Mouse (Mus musculus): ENCODE measurements around the gene Olfr212. TPM values are rescaled to one million over a fixed set of nuclear protein-coding genes. Genes with fewer than 3 reads are reported as not detected.
"Not testable (repeated sequence)": the region's sequence is repeated elsewhere in the genome, so short reads cannot be mapped to it uniquely, and the experiment has no call there.

Olfr212 gene
- polyA plus RNA-seq, 1 experiment from 2014 or later = not detected

DNA sequence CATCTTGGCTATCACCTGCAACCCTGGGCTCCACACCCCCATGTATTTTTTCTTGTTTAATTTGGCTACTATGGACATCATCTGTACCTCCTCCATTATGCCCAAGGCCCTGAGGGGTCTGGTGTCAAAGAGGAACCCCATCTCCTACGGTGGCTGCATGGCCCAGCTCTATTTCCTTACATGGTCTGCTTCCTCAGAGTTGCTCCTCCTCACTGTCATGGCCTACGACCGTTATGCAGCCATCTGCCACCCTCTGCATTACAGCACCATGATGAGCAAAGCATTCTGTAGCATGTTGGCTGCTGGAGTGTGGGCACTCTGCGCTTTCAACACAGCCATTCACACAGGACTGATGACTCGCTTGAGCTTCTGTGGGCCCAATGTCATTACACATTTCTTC is 12.6 kb upstream of the Olfr212 start:
- H3K4me2 ChIP-seq (ENCODE audit: low read length) = no peak overlapping the region
- no peak overlapping the region for H3K27ac ChIP-seq (replicated peaks; ENCODE audit: low read depth, low read length)
- H3K27me3 ChIP-seq (ENCODE audit: control insufficient read depth, insufficient read depth, low read length) = no peaks in the 10 kb centered on the region
- H3K4me3 ChIP-seq (replicated peaks; ENCODE audit: low read depth, low read length) = no peak overlapping the region
- ATAC-seq (ENCODE audit: low FRiP score, low TSS enrichment) (no peak), DNase-seq (no peak)
- no peaks in the 10 kb centered on the region for H3K4me1 ChIP-seq (ENCODE audit: control insufficient read depth, insufficient read depth, low read length)
- H3K36me3 ChIP-seq (ENCODE audit: control insufficient read depth, insufficient read depth, low read length) = no peaks in the 10 kb centered on the region
- no peak overlapping the region for H3K9ac ChIP-seq (replicated peaks; ENCODE audit: low read length)
- H3K9me3 ChIP-seq (ENCODE audit: control insufficient read depth, low read length) = no peaks in the 10 kb centered on the region
- WGBS = 86% methylated on average over 5 of the region's 5 CpGs

DNA sequence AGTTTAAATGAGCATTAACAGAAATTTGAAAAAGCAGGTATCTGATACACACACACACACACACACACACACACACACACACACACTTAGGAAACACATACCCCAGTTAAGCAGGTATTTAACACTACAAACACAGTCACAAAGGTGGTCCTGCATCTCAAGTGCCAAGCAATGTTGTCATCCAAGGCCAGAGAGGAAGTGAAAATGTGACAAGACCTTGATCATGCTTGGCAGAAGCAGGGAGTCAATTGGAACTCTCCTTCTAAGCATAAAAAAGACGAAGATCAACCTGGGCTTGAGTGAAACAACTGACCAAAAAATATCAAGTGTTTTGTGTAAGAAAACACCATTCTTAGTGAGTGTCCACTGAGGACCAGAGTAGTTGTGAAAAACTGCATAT is 10.4 kb upstream of the Olfr212 start:
- H3K27ac ChIP-seq (replicated peaks; ENCODE audit: low read depth, low read length) = no peak overlapping the region
- no peak for DNase-seq
- ATAC-seq (ENCODE audit: low FRiP score, low TSS enrichment) = no peak
- H3K9ac ChIP-seq (replicated peaks; ENCODE audit: low read length) = no peak overlapping the region
- no peaks in the 10 kb centered on the region for H3K27me3 ChIP-seq (ENCODE audit: control insufficient read depth, insufficient read depth, low read length)
- H3K4me1 ChIP-seq (ENCODE audit: control insufficient read depth, insufficient read depth, low read length) = no peaks in the 10 kb centered on the region
- no peak overlapping the region for H3K4me2 ChIP-seq (ENCODE audit: low read length)
- H3K4me3 ChIP-seq (replicated peaks; ENCODE audit: low read depth, low read length) = no peak overlapping the region
- 86% methylated on average over 1 of the region's 1 CpGs for WGBS
- no peaks in the 10 kb centered on the region for H3K9me3 ChIP-seq (ENCODE audit: control insufficient read depth, low read length)
- no peaks in the 10 kb centered on the region for H3K36me3 ChIP-seq (ENCODE audit: control insufficient read depth, insufficient read depth, low read length)

GRCm38 (mm10) chr6:116514832-116515231 is 8.5 kb downstream of the Olfr212 start:
- no peak overlapping the region for H3K4me3 ChIP-seq (replicated peaks; ENCODE audit: low read depth, low read length)
- H3K9ac ChIP-seq (replicated peaks; ENCODE audit: low read length) = no peak overlapping the region
- no peaks in the 10 kb centered on the region for H3K4me1 ChIP-seq (ENCODE audit: control insufficient read depth, insufficient read depth, low read length)
- no peaks in the 10 kb centered on the region for H3K36me3 ChIP-seq (ENCODE audit: control insufficient read depth, insufficient read depth, low read length)
- DNase-seq = no peak
- no peaks in the 10 kb centered on the region for H3K9me3 ChIP-seq (ENCODE audit: control insufficient read depth, low read length)
- H3K27ac ChIP-seq (replicated peaks; ENCODE audit: low read depth, low read length) = no peak overlapping the region
- H3K4me2 ChIP-seq (ENCODE audit: low read length) = no peak overlapping the region
- no peaks in the 10 kb centered on the region for H3K27me3 ChIP-seq (ENCODE audit: control insufficient read depth, insufficient read depth, low read length)
- ATAC-seq (ENCODE audit: low FRiP score, low TSS enrichment) = no peak

- DNase-seq = no peak
- Histone ChIP-seq H3K9ac (replicated peaks; ENCODE audit: low read length) (no peak within 1 kb of the TSS), H3K27me3 (ENCODE audit: control insufficient read depth, insufficient read depth, low read length) (no peaks in the 10 kb centered on the region), H3K4me3 (replicated peaks; ENCODE audit: low read depth, low read length) (no peak within 1 kb of the TSS), H3K4me2 (ENCODE audit: low read length) (no peak within 1 kb of the TSS), H3K9me3 (ENCODE audit: control insufficient read depth, low read length) (no peaks in the 10 kb centered on the region), H3K36me3 (ENCODE audit: control insufficient read depth, insufficient read depth, low read length) (no peaks in the 10 kb centered on the region), H3K4me1 (ENCODE audit: control insufficient read depth, insufficient read depth, low read length) (no peaks in the 10 kb centered on the region), H3K27ac (replicated peaks; ENCODE audit: low read depth, low read length) (no peak within 1 kb of the TSS)
- WGBS = 87% methylated on average over 1 of the region's 1 CpGs
- ATAC-seq (ENCODE audit: low FRiP score, low TSS enrichment) = no peak
Observed at GRCm38 (mm10) chr6:116538156-116538555, 31.8 kb downstream of the Olfr212 start, which contains the start of gene Olfr213. Olfr213 (plus strand) TSS chr6:116538456.

- H3K36me3 ChIP-seq (ENCODE audit: control insufficient read depth, insufficient read depth, low read length) = no peaks in the 10 kb centered on the region
- no peaks in the 10 kb centered on the region for H3K4me1 ChIP-seq (ENCODE audit: control insufficient read depth, insufficient read depth, low read length)
- H3K9ac ChIP-seq (replicated peaks; ENCODE audit: low read length) = no peak overlapping the region
- no peak overlapping the region for H3K4me2 ChIP-seq (ENCODE audit: low read length)
- H3K9me3 ChIP-seq (ENCODE audit: control insufficient read depth, low read length) = no peaks in the 10 kb centered on the region
- WGBS = 90% methylated on average over 2 of the region's 2 CpGs
- ATAC-seq (ENCODE audit: low FRiP score, low TSS enrichment) = no peak
- no peak overlapping the region for H3K27ac ChIP-seq (replicated peaks; ENCODE audit: low read depth, low read length)
- H3K27me3 ChIP-seq (ENCODE audit: control insufficient read depth, insufficient read depth, low read length) = no peaks in the 10 kb centered on the region
- DNase-seq = no peak
- no peak overlapping the region for H3K4me3 ChIP-seq (replicated peaks; ENCODE audit: low read depth, low read length)
Observed at GRCm38 (mm10) chr6:116542500-116542899, 36.2 kb downstream of the Olfr212 start.

- H3K9me3 ChIP-seq (ENCODE audit: control insufficient read depth, low read length); ATAC-seq (ENCODE audit: low FRiP score, low TSS enrichment); H3K9ac ChIP-seq (replicated peaks; ENCODE audit: low read length); H3K27me3 ChIP-seq (ENCODE audit: control insufficient read depth, insufficient read depth, low read length); H3K4me2 ChIP-seq (ENCODE audit: low read length); H3K4me3 ChIP-seq (replicated peaks; ENCODE audit: low read depth, low read length); H3K27ac ChIP-seq (replicated peaks; ENCODE audit: low read depth, low read length); H3K4me1 ChIP-seq (ENCODE audit: control insufficient read depth, insufficient read depth, low read length); H3K36me3 ChIP-seq (ENCODE audit: control insufficient read depth, insufficient read depth, low read length); DNase-seq: not testable (repeated sequence)
- WGBS = 95% methylated on average over 11 of the region's 11 CpGs
Observed at GRCm38 (mm10) chr6:116550841-116551240, 44.5 kb downstream of the Olfr212 start, which contains the start of gene Gm5580. Gm5580 (plus strand) TSS chr6:116551141.

DNA sequence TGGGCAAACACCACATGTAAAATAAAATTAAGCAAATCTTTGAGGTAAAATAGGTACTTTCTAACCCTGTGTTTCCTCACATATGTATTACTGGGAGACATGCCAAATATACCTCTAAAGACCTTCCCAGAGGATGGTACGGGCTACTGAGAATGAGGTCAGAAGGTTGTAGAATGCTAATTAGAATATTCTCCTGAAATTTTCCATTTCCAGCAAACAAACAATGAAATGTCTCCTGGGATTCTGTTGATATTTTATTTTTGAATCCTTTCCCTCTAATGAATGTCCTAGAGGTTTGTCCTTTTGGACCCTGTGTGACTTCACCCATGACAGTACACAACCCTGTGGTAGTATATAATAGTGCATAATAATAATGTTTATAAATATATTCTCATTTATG is 47.6 kb downstream of the Olfr212 start, which contains the start of gene Olfr214:
TSS of gene Olfr214 (plus strand) at position 301 of the 400 bp plus-strand sequence.
- H3K9me3 ChIP-seq (ENCODE audit: control insufficient read depth, low read length) = no peaks in the 10 kb centered on the region
- no peak within 1 kb of the TSS for H3K27ac ChIP-seq (replicated peaks; ENCODE audit: low read depth, low read length)
- no peaks in the 10 kb centered on the region for H3K27me3 ChIP-seq (ENCODE audit: control insufficient read depth, insufficient read depth, low read length)
- H3K4me2 ChIP-seq (ENCODE audit: low read length) = no peak within 1 kb of the TSS
- H3K36me3 ChIP-seq (ENCODE audit: control insufficient read depth, insufficient read depth, low read length) = no peaks in the 10 kb centered on the region
- DNase-seq (no peak), ATAC-seq (ENCODE audit: low FRiP score, low TSS enrichment) (no peak)
- H3K4me3 ChIP-seq (replicated peaks; ENCODE audit: low read depth, low read length) = no peak within 1 kb of the TSS
- no peak within 1 kb of the TSS for H3K9ac ChIP-seq (replicated peaks; ENCODE audit: low read length)
- WGBS = 69% methylated on average over 1 of the region's 1 CpGs
- no peaks in the 10 kb centered on the region for H3K4me1 ChIP-seq (ENCODE audit: control insufficient read depth, insufficient read depth, low read length)

DNA sequence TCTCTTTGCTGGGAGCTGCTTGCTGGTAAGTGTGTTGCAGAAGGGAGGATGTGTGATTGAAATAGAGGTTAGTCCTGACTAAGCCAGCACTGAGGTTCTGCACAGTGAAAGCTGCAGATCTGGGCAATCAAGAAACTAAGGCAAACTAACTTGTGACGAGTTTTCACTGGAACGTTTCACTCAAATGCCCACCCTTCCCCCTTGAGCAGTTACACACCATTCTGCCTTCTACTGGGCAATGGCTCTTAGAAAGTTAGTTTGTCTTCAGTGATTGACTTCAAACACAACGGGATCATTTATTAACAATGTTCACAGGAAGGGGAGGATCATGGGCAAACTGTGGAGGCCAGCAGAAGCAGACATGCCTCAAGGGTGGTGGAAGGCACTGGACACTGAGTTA is 48.6 kb downstream of the Olfr212 start:
- no peak for ATAC-seq (ENCODE audit: low FRiP score, low TSS enrichment)
- H3K9me3 ChIP-seq (ENCODE audit: control insufficient read depth, low read length) = no peaks in the 10 kb centered on the region
- no peaks in the 10 kb centered on the region for H3K36me3 ChIP-seq (ENCODE audit: control insufficient read depth, insufficient read depth, low read length)
- H3K9ac ChIP-seq (replicated peaks; ENCODE audit: low read length) = no peak overlapping the region
- no peaks in the 10 kb centered on the region for H3K4me1 ChIP-seq (ENCODE audit: control insufficient read depth, insufficient read depth, low read length)
- no peak overlapping the region for H3K4me2 ChIP-seq (ENCODE audit: low read length)
- H3K27ac ChIP-seq (replicated peaks; ENCODE audit: low read depth, low read length) = no peak overlapping the region
- no peak overlapping the region for H3K4me3 ChIP-seq (replicated peaks; ENCODE audit: low read depth, low read length)
- H3K27me3 ChIP-seq (ENCODE audit: control insufficient read depth, insufficient read depth, low read length) = no peaks in the 10 kb centered on the region
- DNase-seq = no peak
- 75% methylated on average over 3 of the region's 3 CpGs for WGBS
